Comparison of ENCODE assay signal across 9 mouse cellular contexts in genomic region chr1:135148476-135148875, GRCm38 (mm10). TPM values are rescaled to one million over a fixed set of nuclear protein-coding genes. Genes with fewer than 3 reads are reported as not detected.
A peak's percentile ranks its signal among the peaks of the same experiment; 100 is the strongest.
DNase-seq lines count a peak whose midpoint lies in the region; ATAC-seq and TF ChIP-seq lines count a peak whose summit lies in the region.
"Had no signal": no experiment of that assay in that cellular context is flagged by ENCODE, and none has a peak within 500 bp of the region (broad histone marks: within the 10 kb centered on the region; RNA-seq: fewer than 3 reads in every experiment).

No protein-coding gene starts in this region.

- peak overlapping the region; percentile 81 for H3K4me2 ChIP-seq in embryonic facial prominence, embryonic 13.5 days
- peak overlapping the region; percentile 76 for H3K4me2 ChIP-seq in intestine, embryonic 15.5 days (replicated peaks)
- H3K4me2 ChIP-seq in myocyte (ENCODE audit: low read depth): peak overlapping the region; percentile 86

- peaks cover 15% of the 10 kb centered on the region for H3K36me3 ChIP-seq in embryonic facial prominence, embryonic 13.5 days
- no peaks in the 10 kb centered on the region; the same call in 1 of the 2 replicates for H3K36me3 ChIP-seq in intestine, embryonic 15.5 days
- peaks cover 7% of the 10 kb centered on the region for H3K36me3 ChIP-seq in myocyte (ENCODE audit: control insufficient read depth, insufficient read depth)

- no peak overlapping the region for H3ac ChIP-seq in myocyte (ENCODE audit: control insufficient read depth, insufficient read length)

- intact Hi-C loops in left cerebral cortex, adult 2 months (cut with DNase I): no loop called here

- WGBS in embryonic facial prominence, embryonic 13.5 days: 55% methylated on average over 4 of the region's 4 CpGs
- 70% methylated on average over 4 of the region's 4 CpGs for WGBS in intestine, embryonic 15.5 days

- peak overlapping the region; percentile 98; the same call in 1 of the 2 replicates for H3K27ac ChIP-seq in left cerebral cortex, adult 2 months
- H3K27ac ChIP-seq in embryonic facial prominence, embryonic 13.5 days: peak overlapping the region; percentile 94
- no peak overlapping the region for H3K27ac ChIP-seq in intestine, embryonic 15.5 days

- peak overlapping the region; percentile 75 for H3K4me3 ChIP-seq in left cerebral cortex, adult 2 months
- H3K4me3 ChIP-seq in embryonic facial prominence, embryonic 13.5 days: peak overlapping the region; percentile 83
- H3K4me3 ChIP-seq in intestine, embryonic 15.5 days (replicated peaks): peak overlapping the region; percentile 96
- H3K4me3 ChIP-seq in myocyte: peak overlapping the region; percentile 79

- TF ChIP-seq POLR2A in myocyte (IDR thresholded peaks at IDR 0.05; ENCODE audit: insufficient read length, low read depth): no peak

- TF ChIP-seq CTCF in left cerebral cortex, adult 2 months (IDR thresholded peaks at IDR 0.05): no peak

- H3K9ac ChIP-seq in embryonic facial prominence, embryonic 13.5 days: peak overlapping the region; percentile 93
- no peak overlapping the region for H3K9ac ChIP-seq in intestine, embryonic 15.5 days

- peaks cover 35% of the 10 kb centered on the region for H3K79me2 ChIP-seq in myocyte (ENCODE audit: control insufficient read depth, insufficient read depth)

- ATAC-seq in embryonic facial prominence, embryonic 13.5 days (ENCODE audit: insufficient number of reproducible peaks, insufficient read depth, low FRiP score, low TSS enrichment, low read depth): no peak
- ATAC-seq in intestine, embryonic 15.5 days: no peak
- ATAC-seq in inflammation-experienced regulatory T-cells, adult 6 months: no peak

- H3K4me1 ChIP-seq in embryonic facial prominence, embryonic 13.5 days: peaks cover 43% of the 10 kb centered on the region
- peaks cover 29% of the 10 kb centered on the region for H3K4me1 ChIP-seq in intestine, embryonic 15.5 days (replicated peaks)

- no peaks in the 10 kb centered on the region for H3K9me3 ChIP-seq in embryonic facial prominence, embryonic 13.5 days
- H3K9me3 ChIP-seq in intestine, embryonic 15.5 days: no peaks in the 10 kb centered on the region

- no peak for DNase-seq in left cerebral cortex, adult 2 months (ENCODE audit: extremely low spot score in 1 of 2, low spot score in 2 of 2)
- no peak for DNase-seq in left cerebral cortex, adult 8-10 months (ENCODE audit: low spot score in 2 of 2)
- no peak for DNase-seq in adrenal gland, postnatal 4 days (ENCODE audit: low spot score in 2 of 2)
- DNase-seq in frontal cortex, adult 2 months (ENCODE audit: extremely low spot score in 1 of 2, low spot score in 1 of 2): no peak

- H3K27me3 ChIP-seq in embryonic facial prominence, embryonic 13.5 days: 0 out of 2 replicates have a peak, but pooled peaks cover 3% of the 10 kb centered on the region
- 0 out of 2 replicates have a peak, but pooled peaks cover 2% of the 10 kb centered on the region for H3K27me3 ChIP-seq in intestine, embryonic 15.5 days (replicated peaks)
- H3K27me3 ChIP-seq in myocyte (ENCODE audit: control insufficient read depth, insufficient read depth, insufficient read length): no peaks in the 10 kb centered on the region

TF ChIP-seq in myocyte, 11 proteins besides CTCF, POLR2A, EP300 and RAD21:
- no peak for TF ChIP-seq MYOG (IDR thresholded peaks at IDR 0.05; ENCODE audit: control insufficient read depth in 1 of 3, insufficient read depth in 1 of 3, insufficient read length in 2 of 3, low read depth in 2 of 3)
- no peak for TF ChIP-seq REST (IDR thresholded peaks at IDR 0.05; ENCODE audit: insufficient read depth, insufficient read length)
- TF ChIP-seq MAX (IDR thresholded peaks at IDR 0.05; ENCODE audit: low read depth): no peak
- TF ChIP-seq SRF (IDR thresholded peaks at IDR 0.05; ENCODE audit: control insufficient read depth, insufficient read length, low read depth): no peak
- no peak for TF ChIP-seq TCF3 (IDR thresholded peaks at IDR 0.05; ENCODE audit: insufficient read length, low read depth)
- TF ChIP-seq POLR2AphosphoS2 (IDR thresholded peaks at IDR 0.05; ENCODE audit: insufficient read length, low read depth): no peak
- no peak for TF ChIP-seq E2F4 (IDR thresholded peaks at IDR 0.05; ENCODE audit: insufficient read depth)
- TF ChIP-seq TCF12 (IDR thresholded peaks at IDR 0.05; ENCODE audit: insufficient read depth, poor library complexity, severe bottlenecking): no peak
- TF ChIP-seq CEBPB (IDR thresholded peaks at IDR 0.05; ENCODE audit: insufficient read depth, poor library complexity, severe bottlenecking): no peak

RNA-seq across cellular contexts. Expression of gene Arl8a, which starts 1.9 kb away (rescaled TPM):
- total RNA-seq in left cerebral cortex, adult 2 months (2021): 100 to 1,000 TPM; 262 to 263 TPM
- 100 to 1,000 TPM; 255 to 276 (median 267) TPM for total RNA-seq in left cerebral cortex, adult 8-10 months (2022)
- polyA plus RNA-seq in embryonic facial prominence, embryonic 13.5 days (2015; fragmentation: Nextera tagmentation; extraction: Ambion mirVana): 75.2 and 78.6 TPM in 2 replicates
- 60.6 TPM in 2 replicates for polyA plus RNA-seq in intestine, embryonic 15.5 days (2015; fragmentation: Nextera tagmentation; extraction: Ambion mirVana)
- 61.2 TPM for polyA plus RNA-seq in myocyte (2012; fragmentation: generic; extraction: Trizol)
- 10 to 100 TPM; 10.6 to 19.4 (median 14.2) TPM for polyA plus RNA-seq in inflammation-experienced regulatory T-cells, adult 6 months (2017; shearing (Covaris generic))
- total RNA-seq in adrenal gland, postnatal 4 days (2021): 10 to 100 TPM; 62.8 to 73.7 TPM
- 337 and 341 TPM in 2 replicates for polyA plus RNA-seq in frontal cortex, adult 2 months (2012; rRNA removed)

RNA-seq across cellular contexts. Expression of gene Ptpn7, which starts 16.0 kb away (rescaled TPM):
- total RNA-seq in left cerebral cortex, adult 2 months (2021): under 1 TPM; 0.09 to 0.37 TPM
- 1 to 10 TPM; 1.3 to 1.5 (median 1.3) TPM for total RNA-seq in left cerebral cortex, adult 8-10 months (2022)
- polyA plus RNA-seq in embryonic facial prominence, embryonic 13.5 days (2015; fragmentation: Nextera tagmentation; extraction: Ambion mirVana): 1.5 and 2.2 TPM in 2 replicates
- 2.0 TPM in 2 replicates for polyA plus RNA-seq in intestine, embryonic 15.5 days (2015; fragmentation: Nextera tagmentation; extraction: Ambion mirVana)
- 0.26 TPM for polyA plus RNA-seq in myocyte (2012; fragmentation: generic; extraction: Trizol)
- polyA plus RNA-seq in inflammation-experienced regulatory T-cells, adult 6 months (2017; shearing (Covaris generic)): 100 to 1,000 TPM; 161 to 188 (median 171) TPM
- total RNA-seq in adrenal gland, postnatal 4 days (2021): 1 to 10 TPM; 1.4 TPM
- polyA plus RNA-seq in frontal cortex, adult 2 months (2012; rRNA removed): 0.19 and 0.20 TPM in 2 replicates

RNA-seq across cellular contexts. Expression of gene Gpr37l1, which starts 19.0 kb away (rescaled TPM):
- 100 to 1,000 TPM; 168 to 183 TPM for total RNA-seq in left cerebral cortex, adult 2 months (2021)
- 100 to 1,000 TPM; 177 to 205 (median 196) TPM for total RNA-seq in left cerebral cortex, adult 8-10 months (2022)
- polyA plus RNA-seq in embryonic facial prominence, embryonic 13.5 days (2015; fragmentation: Nextera tagmentation; extraction: Ambion mirVana): not detected in 2 replicates
- polyA plus RNA-seq in intestine, embryonic 15.5 days (2015; fragmentation: Nextera tagmentation; extraction: Ambion mirVana): 0.47 and 0.73 TPM in 2 replicates
- 0.07 TPM for polyA plus RNA-seq in myocyte (2012; fragmentation: generic; extraction: Trizol)
- polyA plus RNA-seq in inflammation-experienced regulatory T-cells, adult 6 months (2017; shearing (Covaris generic)): not detected
- total RNA-seq in adrenal gland, postnatal 4 days (2021): 1 to 10 TPM in 1 of 2 experiments, under 1 TPM in 1; 0.82 to 1.0 TPM
- 265 and 291 TPM in 2 replicates for polyA plus RNA-seq in frontal cortex, adult 2 months (2012; rRNA removed)
- total RNA-seq: neutrophil, adult 5-6 weeks had no signal

RNA-seq across cellular contexts. Expression of gene Lgr6, which starts 43.4 kb away (rescaled TPM):
- 1 to 10 TPM; 1.6 to 1.9 TPM for total RNA-seq in left cerebral cortex, adult 2 months (2021)
- 1 to 10 TPM; 1.2 to 2.4 (median 1.7) TPM for total RNA-seq in left cerebral cortex, adult 8-10 months (2022)
- 8.3 and 11.5 TPM in 2 replicates for polyA plus RNA-seq in embryonic facial prominence, embryonic 13.5 days (2015; fragmentation: Nextera tagmentation; extraction: Ambion mirVana)
- polyA plus RNA-seq in intestine, embryonic 15.5 days (2015; fragmentation: Nextera tagmentation; extraction: Ambion mirVana): 0.45 and 0.49 TPM in 2 replicates
- 2.1 TPM for polyA plus RNA-seq in myocyte (2012; fragmentation: generic; extraction: Trizol)
- under 1 TPM in 2 of 3 experiments, not detected in 1; 0.05 to 0.28 TPM for polyA plus RNA-seq in inflammation-experienced regulatory T-cells, adult 6 months (2017; shearing (Covaris generic))
- total RNA-seq in adrenal gland, postnatal 4 days (2021): 1 to 10 TPM; 3.7 to 5.0 TPM
- polyA plus RNA-seq in frontal cortex, adult 2 months (2012; rRNA removed): 19.1 and 21.3 TPM in 2 replicates
- total RNA-seq: neutrophil, adult 5-6 weeks had no signal

Comparison
In these comparisons a context has a peak if more than half of its experiments do, and no peak if none do; other contexts are left out.
1. RNA of gene Ptpn7, which starts 16.0 kb away (polyA plus RNA-seq): 161 to 188 TPM in inflammation-experienced regulatory T-cells, adult 6 months; 1.5 to 2.2 TPM in embryonic facial prominence, embryonic 13.5 days, 2.0 TPM in intestine, embryonic 15.5 days, 0.26 TPM in myocyte (single experiment) and 0.19 to 0.20 TPM in frontal cortex, adult 2 months; every median in the first group is over 10 times any median in the second.
2. RNA of gene Gpr37l1, which starts 19.0 kb away (polyA plus RNA-seq): 265 to 291 TPM in frontal cortex, adult 2 months; 0.47 to 0.73 TPM in intestine, embryonic 15.5 days, 0.07 TPM in myocyte (single experiment), not detected in embryonic facial prominence, embryonic 13.5 days and not detected in inflammation-experienced regulatory T-cells, adult 6 months; every median in the first group is over 100 times any median in the second.
3. Peak in every context shown above with its lines, with median percentiles within 50 percentile points of each other: H3K4me3 ChIP-seq and H3K4me2 ChIP-seq.